Mouse (Mus musculus) gastrocnemius, adult 2 months (tissue): ENCODE data around the gene Ispd. TPM values are rescaled to one million over a fixed set of nuclear protein-coding genes. Genes with fewer than 3 reads are reported as not detected.

ENCODE experiments used
- DNase-seq: peaks from one replicate; pipeline ENCODE4 v3.0.0; 2022
- H3K27ac ChIP-seq: fragments of 200-600 bp; 2 replicates; pipeline ENCODE4 v1.8.1; 2022; ENCODE audit warnings: mild to moderate bottlenecking
- H3K4me3 ChIP-seq: fragments of 200-600 bp; 2 replicates; pipeline ENCODE4 v1.8.1; 2022; ENCODE audit warnings: mild to moderate bottlenecking, moderate library complexity
- CTCF ChIP-seq: fragments of 200-600 bp; IDR thresholded peaks from 2 replicates; pipeline ENCODE4 v1.8.1; 2022; ENCODE audit warnings: antibody characterized with exemption, mild to moderate bottlenecking, moderate library complexity
- intact Hi-C: fragments of 180-260 bp; cut with DNase I; formaldehyde crosslinking; loops from one replicate; pipeline ENCODE4 v1.15.1; 2025
- total RNA-seq, 2 experiments: library from RNA; stranded (reverse); gene quantifications; 2 replicates each; pipeline ENCODE4 v1.2.3; 2021

Ispd gene
- total RNA-seq, 2 experiments from 2014 or later: 3.4 to 4.5 TPM

DNA sequence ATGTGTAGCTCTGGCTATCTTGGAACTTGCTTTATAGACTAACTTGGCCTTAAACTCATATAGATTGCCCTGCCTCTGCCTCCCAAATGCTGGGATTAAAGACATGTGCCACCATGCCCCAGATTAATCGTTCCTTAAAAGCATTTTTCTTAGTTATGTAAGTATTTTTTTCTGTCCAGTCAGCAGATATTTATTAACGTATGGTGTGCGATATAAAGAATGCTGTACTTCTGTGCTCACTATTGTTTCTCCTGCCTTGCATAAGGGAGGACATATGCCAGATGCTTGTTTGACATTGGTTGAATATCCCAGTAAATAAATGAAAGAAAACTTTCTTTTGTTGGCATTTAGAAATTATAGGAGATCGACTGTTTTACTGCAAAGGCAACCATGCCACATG lies 5.7 kb downstream of the Ispd start:
- no peak for TF ChIP-seq CTCF
- no peak for DNase-seq
- Histone ChIP-seq H3K4me3 (no peak overlapping the region), H3K27ac (no peak overlapping the region)
- intact Hi-C loops: loop anchor here (10.0 kb wide), 1 partner anchor 172 kb away; no protein-coding TSS in a partner anchor

- TF ChIP-seq CTCF: no peak
- no peak overlapping the region for H3K27ac ChIP-seq
Observed at GRCm38 (mm10) chr12:36395115-36395514, 13.9 kb downstream of the Ispd start.

GRCm38 (mm10) chr12:36423677-36424076 lies 42.4 kb downstream of the Ispd start:
- H3K27ac ChIP-seq: no peak overlapping the region

More at GRCm38 (mm10) chr12:36395115-36395514, 13.9 kb downstream of the Ispd start:
- no peak overlapping the region for H3K4me3 ChIP-seq
- intact Hi-C loops: no loop called here
- no peak for DNase-seq

GRCm38 (mm10) chr12:36425258-36425657 lies 44.0 kb downstream of the Ispd start:
- H3K4me3 ChIP-seq: no peak overlapping the region
- intact Hi-C loops: no loop called here
- no peak for DNase-seq
- no peak for TF ChIP-seq CTCF
- no peak overlapping the region for H3K27ac ChIP-seq

More at GRCm38 (mm10) chr12:36423677-36424076, 42.4 kb downstream of the Ispd start:
- intact Hi-C loops: no loop called here
- no peak overlapping the region for H3K4me3 ChIP-seq
- no peak for DNase-seq
- TF ChIP-seq CTCF: no peak

- DNase-seq: no peak
- Histone ChIP-seq H3K27ac (no peak overlapping the region), H3K4me3 (no peak overlapping the region)
- intact Hi-C loops: no loop called here
- TF ChIP-seq CTCF: no peak
Observed at GRCm38 (mm10) chr12:36426163-36427045, 45.2 kb downstream of the Ispd start.

DNA sequence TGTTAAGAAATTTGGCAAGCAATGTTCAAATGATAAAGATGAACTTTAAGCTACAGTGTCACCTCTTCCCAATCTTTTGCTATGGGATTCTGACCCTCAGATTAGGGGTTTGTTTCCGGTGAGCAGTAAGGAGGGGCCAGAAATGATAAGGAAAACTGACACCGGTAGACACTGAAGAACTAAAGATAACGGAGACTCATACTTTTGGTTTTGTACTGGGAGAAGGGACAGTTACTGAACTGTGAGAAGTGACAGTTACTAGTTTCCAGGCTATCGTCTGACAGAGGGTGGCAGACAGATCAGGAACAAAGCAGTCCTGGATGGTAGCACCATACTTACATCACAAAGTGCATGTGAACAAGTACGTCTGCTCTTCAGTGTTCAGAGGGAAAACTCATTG lies 55.7 kb downstream of the Ispd start:
- H3K27ac ChIP-seq: no peak overlapping the region
- H3K4me3 ChIP-seq: no peak overlapping the region
- no peak for DNase-seq
- TF ChIP-seq CTCF: no peak
- intact Hi-C loops: no loop called here

GRCm38 (mm10) chr12:36439396-36439795 lies 58.1 kb downstream of the Ispd start:
- no peak for TF ChIP-seq CTCF
- no peak for DNase-seq
- intact Hi-C loops: no loop called here
- H3K27ac ChIP-seq: no peak overlapping the region
- no peak overlapping the region for H3K4me3 ChIP-seq

- intact Hi-C loops: no loop called here
- no peak for TF ChIP-seq CTCF
Observed at GRCm38 (mm10) chr12:36456002-36456401, 74.8 kb downstream of the Ispd start.

GRCm38 (mm10) chr12:36457726-36458125 lies 76.5 kb downstream of the Ispd start:
- TF ChIP-seq CTCF: no peak
- H3K4me3 ChIP-seq: no peak overlapping the region
- intact Hi-C loops: no loop called here
- H3K27ac ChIP-seq: no peak overlapping the region
- no peak for DNase-seq

More at GRCm38 (mm10) chr12:36456002-36456401, 74.8 kb downstream of the Ispd start:
- Histone ChIP-seq H3K27ac (no peak overlapping the region), H3K4me3 (no peak overlapping the region)
- DNase-seq: no peak

- DNase-seq: no peak
- no peak overlapping the region for H3K27ac ChIP-seq
- H3K4me3 ChIP-seq: no peak overlapping the region
- no peak for TF ChIP-seq CTCF
- intact Hi-C loops: no loop called here
Observed at GRCm38 (mm10) chr12:36468325-36469044, 87.2 kb downstream of the Ispd start.

GRCm38 (mm10) chr12:36471411-36471810 lies 90.2 kb downstream of the Ispd start:
- intact Hi-C loops: no loop called here
- H3K4me3 ChIP-seq: no peak overlapping the region
- DNase-seq: no peak
- no peak for TF ChIP-seq CTCF
- no peak overlapping the region for H3K27ac ChIP-seq

DNA sequence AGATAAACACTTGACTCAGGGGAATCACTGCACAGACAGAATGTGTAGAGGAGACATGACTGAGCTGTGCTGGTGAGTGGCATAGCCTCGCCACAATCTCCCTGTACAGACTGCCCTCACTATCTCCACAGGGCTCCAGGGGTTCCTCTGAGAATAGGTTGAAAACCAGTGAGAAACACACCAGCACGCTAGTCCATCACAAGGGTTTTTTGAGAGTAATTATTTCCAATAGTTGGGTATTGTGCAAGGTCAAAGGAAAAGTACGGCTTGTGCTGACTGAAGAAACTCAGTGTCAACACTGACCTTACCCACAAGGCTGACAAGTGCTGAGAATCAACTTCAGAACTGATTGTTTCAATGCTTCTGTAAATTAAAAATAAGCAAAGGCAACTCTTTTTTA lies 92.9 kb downstream of the Ispd start:
- no peak overlapping the region for H3K4me3 ChIP-seq
- H3K27ac ChIP-seq: no peak overlapping the region
- intact Hi-C loops: no loop called here
- no peak for DNase-seq
- no peak for TF ChIP-seq CTCF

DNA sequence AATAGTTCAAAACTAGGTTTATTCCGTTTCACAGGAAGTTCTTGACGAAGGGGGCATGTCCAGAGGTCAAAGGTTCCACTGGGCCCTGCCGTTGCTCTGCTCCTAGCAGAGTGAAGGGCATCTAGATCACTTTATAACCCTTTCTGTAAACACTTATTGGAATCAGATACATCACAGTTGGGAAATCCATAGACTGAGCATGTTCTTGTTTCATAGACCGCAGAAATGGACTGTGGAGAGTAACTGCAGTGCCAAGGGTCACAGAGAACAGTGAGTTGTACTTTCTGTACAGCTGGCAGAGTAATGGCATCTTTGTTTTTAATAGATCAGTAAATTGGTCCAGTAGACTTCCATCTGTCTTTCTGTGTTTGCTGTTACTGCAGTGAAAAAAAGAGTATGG lies 94.0 kb downstream of the Ispd start:
- no peak overlapping the region for H3K27ac ChIP-seq
- intact Hi-C loops: no loop called here
- H3K4me3 ChIP-seq: no peak overlapping the region
- no peak for TF ChIP-seq CTCF
- DNase-seq: no peak
